ENCODE assay signal across 10 mouse cellular contexts in the genomic region with DNA sequence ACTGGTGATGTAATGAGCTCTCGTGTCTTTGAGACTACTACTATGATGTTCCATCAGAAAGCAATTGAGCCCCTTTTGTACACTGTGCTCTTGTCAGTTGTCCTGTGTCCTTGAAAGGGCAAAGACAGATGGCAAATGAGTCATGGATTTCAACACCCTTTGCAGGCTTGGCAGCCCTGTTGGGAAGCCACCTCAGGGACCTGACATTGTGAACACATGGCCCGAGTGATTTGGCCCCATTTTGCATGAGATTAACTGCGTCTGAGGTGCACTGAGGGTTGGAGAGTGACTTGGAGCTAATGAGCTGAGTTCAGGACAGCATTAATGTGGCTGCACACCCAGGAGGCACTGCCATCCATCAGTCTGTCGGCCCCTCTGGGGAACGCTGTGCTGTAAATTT.
"Had no signal": no experiment of that assay in that cellular context is flagged by ENCODE, and none has a peak within 500 bp of the region (broad histone marks: within the 10 kb centered on the region; RNA-seq: fewer than 3 reads in every experiment).

No protein-coding gene starts in this region.

- DNase-seq: kidney, postnatal 14 days; liver; liver, embryonic 13.5 days; liver, postnatal 0 days; lung, postnatal 14 days; retina, postnatal 1 day; right cerebral cortex, postnatal 4 days; spleen, adult 18-20 months; thymus, adult 2 months; thymus, postnatal 25 days had no signal
